Mouse (Mus musculus) bone marrow, adult 2 months (tissue): ENCODE results near the gene Ldhal6b.

ENCODE experiments used
- CTCF ChIP-seq: fragments of 200-500 bp; IDR thresholded peaks from 2 replicates; pipeline ENCODE4 v1.5.1; 2011; ENCODE audit warnings: low read length, control low read depth; ENCODE audit not compliant: control insufficient read depth, insufficient read depth
- POLR2A ChIP-seq: fragments of 200-500 bp; IDR thresholded peaks from 2 replicates; pipeline ENCODE4 v1.6.1; 2011; ENCODE audit warnings: low read depth, mild to moderate bottlenecking, control low read depth, low read length, borderline replicate concordance; ENCODE audit not compliant: control insufficient read depth

- TF ChIP-seq POLR2A (no peak), CTCF (no peak)
Observed at GRCm38 (mm10) chr17:5396213-5396612, 22.4 kb downstream of the Ldhal6b start.
